Mouse (Mus musculus) forebrain, embryonic 16.5 days (tissue): ENCODE results near the gene Rcan1. TPM values are rescaled to one million over a fixed set of nuclear protein-coding genes. Genes with fewer than 3 reads are reported as not detected.

Source experiments
- ATAC-seq: fragments of 200-750 bp; cut with Nextera tagmentation; 2 replicates; pipeline ENCODE4 v1.8.0; 2017; ENCODE audit warnings: mild to moderate bottlenecking, moderate library complexity
- H3K27ac ChIP-seq: fragments of 300-500 bp; sonication (generic); 2 replicates; pipeline ENCODE4 v1.5.1; 2014; ENCODE audit warnings: low read length, control low read depth
- H3K27me3 ChIP-seq: fragments of 300-500 bp; sonication (generic); replicated peaks from 2 replicates; pipeline ENCODE4 v1.6.1; 2014; ENCODE audit warnings: low read length; ENCODE audit not compliant: control insufficient read depth, insufficient read depth
- H3K36me3 ChIP-seq: fragments of 300-500 bp; sonication (generic); 2 replicates; pipeline ENCODE4 v1.6.1; 2014; ENCODE audit not compliant: control insufficient read depth, insufficient read depth
- H3K4me1 ChIP-seq: fragments of 300-500 bp; sonication (generic); replicated peaks from 2 replicates; pipeline ENCODE4 v1.6.1; 2014; ENCODE audit warnings: low read length; ENCODE audit not compliant: control insufficient read depth, insufficient read depth
- H3K4me2 ChIP-seq: fragments of 300-500 bp; sonication (generic); 2 replicates; pipeline ENCODE4 v1.6.1; 2014; ENCODE audit warnings: mild to moderate bottlenecking, low read length, control low read depth
- H3K4me3 ChIP-seq: fragments of 300-500 bp; sonication (generic); replicated peaks from 2 replicates; pipeline ENCODE4 v1.5.1; 2014; ENCODE audit warnings: mild to moderate bottlenecking, low read length, control low read depth
- H3K9ac ChIP-seq: fragments of 300-500 bp; sonication (generic); replicated peaks from 2 replicates; pipeline ENCODE4 v1.6.1; 2014; ENCODE audit warnings: low read depth, low read length, control low read depth
- H3K9me3 ChIP-seq: fragments of 300-500 bp; sonication (generic); 2 replicates; pipeline ENCODE4 v1.6.1; 2016; ENCODE audit warnings: low read length; ENCODE audit not compliant: control insufficient read depth
- WGBS: fragments of 180-500 bp; shearing (Covaris S2); extraction: QIAGEN DNeasy Blood & Tissue Kit; methylation state at CpG from one replicate; pipeline ENCODE4 v1.1.7; 2014; 5-methylcytosine and 5-hydroxymethylcytosine counted together
- polyA plus RNA-seq: library from polyadenylated mRNA; unstranded; fragments of >200 nt; fragmentation: Nextera tagmentation; extraction: Ambion mirVana; gene quantifications from 2 replicates; pipeline ENCODE4 v1.2.1, GENCODE M21; 2015

Rcan1 gene
- polyA plus RNA-seq, 1 experiment from 2014 or later = 50.7 TPM

- no peaks in the 10 kb centered on the region for H3K36me3 ChIP-seq
- 82% methylated on average over 11 of the region's 11 CpGs for WGBS
- H3K9ac ChIP-seq = no peak overlapping the region
- H3K4me1 ChIP-seq = peaks cover 2% of the 10 kb centered on the region; the same call in 1 of the 2 replicates
- H3K9me3 ChIP-seq = no peaks in the 10 kb centered on the region
- H3K27me3 ChIP-seq = no peaks in the 10 kb centered on the region
- H3K4me3 ChIP-seq = no peak overlapping the region
- no peak overlapping the region for H3K27ac ChIP-seq
- no peak for ATAC-seq
- no peak overlapping the region for H3K4me2 ChIP-seq
Observed at GRCm38 (mm10) chr16:92355982-92356381, 114.7 kb downstream of the Rcan1 start.

GRCm38 (mm10) chr16:92355366-92355765, 115.3 kb downstream of the Rcan1 start:
- H3K9ac ChIP-seq = no peak overlapping the region
- WGBS = 84% methylated on average over 5 of the region's 5 CpGs

GRCm38 (mm10) chr16:92353897-92354296, 116.8 kb downstream of the Rcan1 start:
- Histone ChIP-seq H3K4me3 (no peak overlapping the region), H3K27ac (no peak overlapping the region), H3K4me2 (no peak overlapping the region), H3K36me3 (no peaks in the 10 kb centered on the region), H3K27me3 (no peaks in the 10 kb centered on the region), H3K9me3 (no peaks in the 10 kb centered on the region), H3K9ac (no peak overlapping the region), H3K4me1 (peaks cover 1% of the 10 kb centered on the region; the same call in 1 of the 2 replicates)
- no peak for ATAC-seq
- 76% methylated on average over 2 of the region's 2 CpGs for WGBS

More at GRCm38 (mm10) chr16:92355366-92355765, 115.3 kb downstream of the Rcan1 start:
- ATAC-seq = no peak
- H3K4me2 ChIP-seq = no peak overlapping the region
- H3K36me3 ChIP-seq = no peaks in the 10 kb centered on the region
- H3K27me3 ChIP-seq = no peaks in the 10 kb centered on the region
- peaks cover 2% of the 10 kb centered on the region; the same call in 1 of the 2 replicates for H3K4me1 ChIP-seq
- no peak overlapping the region for H3K27ac ChIP-seq
- no peak overlapping the region for H3K4me3 ChIP-seq
- H3K9me3 ChIP-seq = no peaks in the 10 kb centered on the region

GRCm38 (mm10) chr16:92353295-92353694, 117.4 kb downstream of the Rcan1 start:
- Histone ChIP-seq H3K27me3 (no peaks in the 10 kb centered on the region), H3K9me3 (no peaks in the 10 kb centered on the region), H3K9ac (no peak overlapping the region), H3K36me3 (no peaks in the 10 kb centered on the region), H3K4me1 (no peaks in the 10 kb centered on the region; the same call in 1 of the 2 replicates), H3K27ac (no peak overlapping the region), H3K4me2 (no peak overlapping the region), H3K4me3 (no peak overlapping the region)
- no peak for ATAC-seq
- WGBS = 85% methylated on average over 12 of the region's 12 CpGs

DNA sequence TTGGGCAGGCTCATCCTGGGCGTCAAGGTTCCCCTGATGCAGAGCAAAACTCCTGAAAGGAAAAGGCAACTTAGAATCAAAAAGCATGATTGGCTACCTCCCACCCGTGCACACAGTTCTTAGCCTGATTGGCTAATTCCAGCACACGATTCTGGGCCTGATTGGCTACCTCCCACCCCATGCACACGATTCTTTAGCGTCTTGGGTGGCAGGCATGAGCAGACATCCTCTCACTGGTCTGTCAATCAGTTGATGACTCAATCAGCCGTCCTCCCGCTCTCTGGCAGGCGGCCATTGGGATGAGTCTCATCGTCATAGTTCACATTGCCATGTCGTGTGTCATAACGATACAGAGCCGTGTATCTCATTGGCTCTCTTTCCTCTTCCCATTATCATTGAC, 121.7 kb downstream of the Rcan1 start:
- H3K4me1 ChIP-seq = no peaks in the 10 kb centered on the region
- no peak overlapping the region for H3K4me3 ChIP-seq
- no peaks in the 10 kb centered on the region for H3K36me3 ChIP-seq
- no peaks in the 10 kb centered on the region for H3K27me3 ChIP-seq
- no peak overlapping the region for H3K27ac ChIP-seq
- 79% methylated on average over 12 of the region's 12 CpGs for WGBS
- H3K9ac ChIP-seq = no peak overlapping the region
- H3K4me2 ChIP-seq = no peak overlapping the region
- H3K9me3 ChIP-seq = no peaks in the 10 kb centered on the region
- no peak for ATAC-seq

DNA sequence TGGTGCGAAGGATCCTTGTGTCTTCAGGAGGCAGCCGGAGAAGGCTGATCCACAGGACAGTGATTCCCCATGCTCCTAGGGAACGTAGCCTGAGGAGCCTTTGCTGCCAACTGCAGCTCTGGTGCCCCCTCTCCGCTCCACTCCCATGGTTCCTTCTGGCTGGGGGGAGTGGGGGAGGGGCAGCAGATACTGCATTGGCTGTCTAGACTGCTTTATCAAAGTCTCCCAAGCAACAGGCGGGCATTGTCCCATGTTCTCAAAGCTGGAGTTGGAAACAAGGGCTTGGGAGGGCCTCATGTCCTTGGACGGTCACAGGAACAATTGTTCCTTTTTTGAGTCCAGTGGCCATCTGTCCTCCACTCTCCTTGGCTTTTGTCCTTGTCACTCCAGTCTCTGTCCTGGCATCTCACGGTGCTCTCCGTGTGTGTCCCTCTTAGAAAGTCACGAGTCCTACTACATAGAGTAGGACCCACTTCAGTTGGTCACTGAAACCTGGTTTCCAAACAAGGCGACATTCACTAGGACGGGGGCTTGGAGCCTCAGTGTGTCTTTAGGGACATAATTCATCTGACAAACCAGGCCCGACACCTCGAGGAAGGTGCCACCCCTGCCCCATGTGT, 124.3 kb downstream of the Rcan1 start:
- no peak overlapping the region for H3K4me2 ChIP-seq
- WGBS = 60% methylated on average over 13 of the region's 13 CpGs

GRCm38 (mm10) chr16:92345177-92345576, 125.5 kb downstream of the Rcan1 start:
- no peak overlapping the region for H3K4me2 ChIP-seq
- no peaks in the 10 kb centered on the region for H3K36me3 ChIP-seq
- ATAC-seq = no peak
- H3K4me1 ChIP-seq = no peaks in the 10 kb centered on the region; the same call in 1 of the 2 replicates
- H3K27me3 ChIP-seq = no peaks in the 10 kb centered on the region
- no peak overlapping the region for H3K4me3 ChIP-seq
- no peak overlapping the region for H3K9ac ChIP-seq
- no peaks in the 10 kb centered on the region for H3K9me3 ChIP-seq
- H3K27ac ChIP-seq = no peak overlapping the region
- 73% methylated on average over 11 of the region's 11 CpGs for WGBS

More for the DNA sequence above, 124.3 kb downstream of the Rcan1 start:
- no peak for ATAC-seq
- Histone ChIP-seq H3K27ac (no peak overlapping the region), H3K4me1 (no peaks in the 10 kb centered on the region), H3K9ac (no peak overlapping the region), H3K9me3 (no peaks in the 10 kb centered on the region), H3K27me3 (no peaks in the 10 kb centered on the region), H3K36me3 (no peaks in the 10 kb centered on the region), H3K4me3 (no peak overlapping the region)

Other genes with a start within 250 kb of the Rcan1 start
- 9.1 and 12.3 TPM in 2 replicates for gene Kcne2, start 178.5 kb downstream of the Rcan1 start, polyA plus RNA-seq
- 83.0 and 89.0 TPM in 2 replicates for gene Smim11, start 169.6 kb downstream of the Rcan1 start, polyA plus RNA-seq
- gene Fam243, start 149.4 kb downstream of the Rcan1 start, polyA plus RNA-seq = 0.09 and 0.15 TPM in 2 replicates
- 0.10 TPM in 1 of 2 replicates, not detected in the other for gene Kcne1, start 111.4 kb downstream of the Rcan1 start, polyA plus RNA-seq
- gene Clic6, start 14.9 kb upstream of the Rcan1 start, polyA plus RNA-seq = 3.3 and 3.4 TPM in 2 replicates